Mouse (Mus musculus): ENCODE results near the gene Zfp106.

Gene Zfp106

DNA sequence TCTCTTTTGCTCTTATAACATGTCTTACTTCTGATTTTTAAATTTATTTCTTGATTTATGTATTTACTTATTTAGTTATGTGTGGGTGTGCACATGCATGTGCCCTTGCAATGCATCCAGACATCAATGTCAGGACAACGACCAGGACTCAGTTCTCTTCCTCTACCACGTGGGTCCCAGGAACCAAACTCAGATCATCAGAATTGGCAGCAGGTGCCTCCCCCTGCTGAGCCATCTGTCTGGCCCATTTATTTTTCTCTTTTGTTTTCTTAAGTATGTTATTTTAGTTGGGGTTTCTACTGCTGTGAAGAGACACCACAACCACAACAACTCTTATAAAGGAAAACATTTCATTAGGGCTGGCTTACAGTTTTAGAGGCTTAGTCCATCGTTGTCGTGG lies 92.8 kb downstream of the Zfp106 start:
- DNase-seq: no peak

DNA sequence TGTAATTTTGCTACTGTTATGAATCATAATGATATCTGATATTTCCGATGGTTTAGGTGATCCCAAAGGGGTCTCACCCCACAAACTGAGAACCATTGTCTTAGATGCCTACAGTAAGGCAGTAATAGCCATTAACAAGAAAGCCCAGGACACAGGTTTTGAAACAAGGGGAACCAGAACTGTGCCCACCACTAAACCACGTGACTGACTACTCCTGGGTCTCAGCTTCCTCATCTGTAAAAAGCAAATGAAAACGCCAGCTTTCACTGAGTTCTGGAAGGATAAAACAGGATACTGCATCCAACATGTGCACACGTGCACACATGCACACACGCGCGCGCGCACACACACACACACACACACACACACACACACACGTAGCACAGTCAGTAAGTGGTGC lies 93.9 kb downstream of the Zfp106 start:
- no peak for DNase-seq

DNA sequence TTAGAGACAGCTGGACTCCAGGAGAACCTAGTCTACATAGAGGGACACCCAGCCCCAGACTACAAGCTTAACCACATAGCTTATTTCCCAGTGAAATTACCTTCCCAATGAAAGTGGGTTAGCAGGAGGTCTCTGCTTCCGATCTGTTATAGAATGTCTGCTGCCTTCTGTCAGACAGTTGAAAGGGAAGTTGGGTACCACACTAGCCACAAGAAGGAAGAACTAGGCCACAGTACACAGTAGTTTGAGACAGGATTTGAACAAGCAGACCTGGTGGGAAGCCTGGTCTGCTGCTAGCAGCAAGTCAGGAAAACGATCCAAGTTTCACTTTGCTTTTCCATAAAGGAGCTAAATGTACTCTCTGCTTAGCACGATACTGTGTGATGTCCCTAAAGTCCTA lies 94.4 kb downstream of the Zfp106 start:
- DNase-seq: no peak

DNA sequence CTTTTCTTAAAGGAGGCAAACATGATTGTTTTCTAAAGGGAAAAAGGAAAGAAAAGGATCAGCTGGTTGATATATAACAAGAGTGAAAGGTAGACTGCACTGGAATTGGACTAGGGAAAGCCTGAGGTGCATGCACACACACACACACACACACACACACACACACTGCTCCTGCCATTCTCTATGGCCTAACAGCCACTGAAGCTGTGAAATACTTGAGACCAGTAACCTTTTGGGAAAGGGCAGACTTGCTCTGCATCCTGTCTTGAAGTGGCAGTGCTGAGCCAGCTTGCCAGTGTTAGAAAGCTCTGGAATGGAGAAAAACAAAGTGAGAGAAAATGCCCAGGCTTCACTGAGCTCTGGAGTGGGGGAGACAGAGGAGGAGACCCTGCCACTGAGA lies 95.6 kb downstream of the Zfp106 start:
- no peak for DNase-seq

DNA sequence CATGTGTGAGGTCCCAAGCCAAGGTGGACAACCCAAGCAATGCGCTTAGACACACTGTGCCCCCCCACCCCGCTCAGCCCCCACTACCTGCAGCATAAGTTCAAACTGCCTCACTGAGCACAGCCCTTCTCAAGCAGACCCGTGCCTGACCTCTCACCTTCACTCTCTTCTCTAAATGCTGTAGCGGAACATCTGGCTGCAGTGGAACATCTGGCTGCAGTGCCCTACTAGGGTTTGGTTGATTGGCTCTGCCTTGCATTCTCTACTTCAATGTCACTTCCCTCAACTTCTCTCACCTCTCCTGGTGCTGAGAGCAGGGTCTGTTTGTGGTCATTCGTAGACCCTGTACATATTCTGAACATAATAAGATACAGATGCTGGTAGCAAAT lies 98.3 kb downstream of the Zfp106 start:
- DNase-seq: no peak

DNA sequence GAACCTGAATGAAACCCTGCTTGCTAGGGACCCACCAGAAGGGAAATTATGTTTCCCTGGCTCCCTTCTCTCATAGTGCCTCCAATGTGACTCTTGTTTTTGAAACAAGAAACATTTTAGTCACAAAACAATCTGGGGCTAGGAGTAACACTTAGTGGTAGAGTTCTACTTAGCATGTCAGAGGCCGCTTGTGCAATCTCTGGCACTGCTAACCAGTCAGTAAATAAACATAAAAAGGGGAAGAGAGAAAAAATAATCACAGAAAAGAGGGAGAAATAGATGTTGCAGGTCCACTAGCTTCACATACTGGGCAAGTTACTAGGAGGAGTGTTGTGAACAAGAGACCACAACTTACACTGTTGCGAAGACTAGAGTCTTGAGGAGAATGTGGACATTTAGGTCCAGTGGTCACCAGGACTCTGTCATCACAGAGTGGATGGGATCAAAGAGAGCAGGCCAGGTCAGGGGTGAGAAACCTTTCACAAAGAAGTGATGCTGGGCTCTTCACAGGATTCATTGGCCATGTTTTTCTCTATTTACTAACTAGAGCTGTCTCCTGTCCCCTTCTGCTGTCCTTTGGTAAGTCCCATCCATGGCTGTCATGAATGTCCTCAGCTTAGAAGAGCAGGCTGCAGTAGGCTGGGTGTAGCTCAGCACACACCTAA lies 98.8 kb downstream of the Zfp106 start:
- DNase-seq: no peak

DNA sequence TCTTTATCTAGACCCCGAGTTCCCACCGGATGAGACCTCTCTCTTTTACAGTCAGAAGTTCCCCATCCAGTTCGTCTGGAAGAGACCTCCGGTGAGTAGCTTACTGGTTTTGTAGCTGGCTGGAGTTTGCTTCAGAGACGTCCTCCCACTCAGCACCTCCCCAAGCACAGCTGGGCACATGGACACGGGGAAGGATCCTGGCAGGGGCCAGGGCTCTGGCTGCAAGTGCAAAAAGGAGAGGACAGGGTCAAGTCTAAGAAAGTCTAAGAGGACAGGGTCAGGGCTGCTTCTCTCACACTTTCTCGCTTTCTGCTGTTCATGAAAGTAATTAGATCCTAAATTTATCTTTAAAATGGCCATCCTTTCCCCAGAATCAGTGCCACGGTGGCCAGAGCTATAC lies 99.6 kb downstream of the Zfp106 start:
- DNase-seq: no peak

DNA sequence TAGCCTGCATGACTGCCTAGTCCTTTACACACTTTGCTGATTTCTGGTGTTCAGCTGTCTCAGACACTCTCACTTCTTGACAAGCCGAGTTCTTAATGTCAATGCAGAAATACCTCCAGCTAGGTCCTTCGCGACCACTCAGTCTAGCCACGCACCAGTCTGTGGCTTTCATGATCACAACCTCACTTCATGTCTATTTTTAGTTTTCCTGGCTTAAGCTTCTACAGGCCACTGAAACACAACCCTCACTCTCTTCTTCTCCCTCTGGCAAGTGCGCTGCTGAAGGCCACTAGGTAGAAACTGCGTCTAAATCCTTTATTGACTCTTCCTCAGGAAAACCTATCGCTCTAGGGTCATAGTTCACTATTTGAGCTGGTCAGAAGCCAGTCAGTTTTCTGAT lies 100.3 kb downstream of the Zfp106 start:
- DNase-seq: peak; percentile 79

DNA sequence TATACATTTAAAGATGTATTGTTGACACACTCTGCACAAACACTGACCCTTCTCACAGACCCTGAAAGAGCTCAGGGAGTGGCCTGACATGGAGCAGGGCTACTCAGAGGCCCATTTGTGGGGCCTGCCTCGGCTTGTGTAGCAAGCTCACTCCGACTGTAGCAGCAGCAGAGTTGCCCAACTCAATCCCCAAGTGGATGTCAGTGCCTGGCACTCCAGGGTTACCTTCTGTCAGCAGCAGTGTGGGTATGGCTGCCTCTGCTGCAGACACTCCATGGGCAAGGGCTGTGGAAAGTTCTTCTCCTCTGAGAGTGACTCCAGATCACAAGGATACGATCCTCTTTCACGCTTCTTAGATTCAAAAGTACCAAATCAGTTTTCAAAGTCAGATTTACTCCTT lies 103.4 kb downstream of the Zfp106 start:
- peak; percentile 74 for DNase-seq

Measured in heart, adult 11 months (tissue).